Mouse (Mus musculus): Measurements from ENCODE around the gene Pdzd8. TPM values are rescaled to one million over a fixed set of nuclear protein-coding genes. Genes with fewer than 3 reads are reported as not detected.

Gene Pdzd8
- 14.9 and 19.3 TPM in 2 replicates for polyA plus RNA-seq (2012; rRNA removed)

DNA sequence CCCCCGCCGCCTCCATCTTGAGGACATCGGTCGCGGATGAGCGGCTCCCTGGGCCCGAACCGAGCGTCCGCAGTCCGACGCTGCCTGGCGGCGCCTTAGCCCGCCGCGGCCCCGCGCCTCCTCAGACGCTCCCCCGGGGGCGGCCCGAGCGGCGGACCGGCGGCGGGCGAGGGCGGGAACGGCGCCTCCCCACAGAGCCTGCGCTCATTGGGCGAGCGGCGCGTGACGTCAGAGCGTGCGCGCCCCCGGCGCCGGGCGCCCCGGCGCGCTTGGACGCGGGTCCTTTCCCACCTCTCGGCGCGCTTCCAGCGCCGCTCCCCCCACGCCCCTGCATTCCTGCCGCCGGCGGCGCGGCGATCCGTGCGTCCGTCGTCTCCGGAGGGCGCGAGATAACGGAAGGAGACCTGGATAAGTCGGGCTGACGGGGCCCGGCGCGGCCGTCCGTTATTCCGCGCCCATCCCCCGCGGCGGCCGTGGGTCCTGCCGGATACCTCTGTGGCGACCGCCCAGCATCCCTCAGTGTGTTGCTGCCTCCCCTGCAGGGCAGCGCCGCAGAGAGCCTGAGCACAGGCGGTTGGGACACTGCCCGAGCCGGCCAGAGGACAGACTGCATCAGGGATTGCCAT is at the start of gene Pdzd8:
Gene Pdzd8 (minus strand): TSS at position 123 of the 626 bp plus-strand sequence.
- Histone ChIP-seq H3K4me3 (ENCODE audit: control insufficient read depth, insufficient read depth, low read length) (peak within 1 kb of the TSS; percentile 85), H3K27me3 (ENCODE audit: control insufficient read depth, insufficient read depth, low read length) (no peaks in the 10 kb centered on the region), H3K27ac (ENCODE audit: control insufficient read depth, insufficient read depth, low read length) (peak within 1 kb of the TSS; percentile 27; the same call in 1 of the 2 replicates), H3K36me3 (ENCODE audit: control insufficient read depth, insufficient read depth, low read length) (no peaks in the 10 kb centered on the region), H3K4me1 (replicated peaks; ENCODE audit: control insufficient read depth, insufficient read depth, low read length) (peaks cover 11% of the 10 kb centered on the region)
- TF ChIP-seq POLR2A (IDR thresholded peaks at IDR 0.05; ENCODE audit: control insufficient read depth, extremely low read depth, insufficient read depth, low read length, poor library complexity) (peak; percentile 68), CTCF (IDR thresholded peaks at IDR 0.05; ENCODE audit: borderline replicate concordance, control insufficient read depth, extremely low read depth, insufficient read depth, low read length, poor library complexity) (peak; percentile 48; the same call in 1 of the 2 replicates)
- under 1% methylated on average over 89 of the region's 91 CpGs for WGBS
- DNase-seq: peak; percentile 89

- no peak for DNase-seq
- no peak for TF ChIP-seq CTCF (IDR thresholded peaks at IDR 0.05; ENCODE audit: borderline replicate concordance, control insufficient read depth, extremely low read depth, insufficient read depth, low read length, poor library complexity)
- no peak for TF ChIP-seq POLR2A (IDR thresholded peaks at IDR 0.05; ENCODE audit: control insufficient read depth, extremely low read depth, insufficient read depth, low read length, poor library complexity)
- Histone ChIP-seq H3K36me3 (ENCODE audit: control insufficient read depth, insufficient read depth, low read length) (no peaks in the 10 kb centered on the region), H3K27ac (ENCODE audit: control insufficient read depth, insufficient read depth, low read length) (no peak overlapping the region), H3K27me3 (ENCODE audit: control insufficient read depth, insufficient read depth, low read length) (no peaks in the 10 kb centered on the region), H3K4me1 (replicated peaks; ENCODE audit: control insufficient read depth, insufficient read depth, low read length) (no peaks in the 10 kb centered on the region), H3K4me3 (ENCODE audit: control insufficient read depth, insufficient read depth, low read length) (no peak overlapping the region)
- WGBS: 83% methylated on average over 8 of the region's 8 CpGs
Measured at GRCm38 (mm10) chr19:59393777-59394441, 48.3 kb upstream of the Pdzd8 start.

DNA sequence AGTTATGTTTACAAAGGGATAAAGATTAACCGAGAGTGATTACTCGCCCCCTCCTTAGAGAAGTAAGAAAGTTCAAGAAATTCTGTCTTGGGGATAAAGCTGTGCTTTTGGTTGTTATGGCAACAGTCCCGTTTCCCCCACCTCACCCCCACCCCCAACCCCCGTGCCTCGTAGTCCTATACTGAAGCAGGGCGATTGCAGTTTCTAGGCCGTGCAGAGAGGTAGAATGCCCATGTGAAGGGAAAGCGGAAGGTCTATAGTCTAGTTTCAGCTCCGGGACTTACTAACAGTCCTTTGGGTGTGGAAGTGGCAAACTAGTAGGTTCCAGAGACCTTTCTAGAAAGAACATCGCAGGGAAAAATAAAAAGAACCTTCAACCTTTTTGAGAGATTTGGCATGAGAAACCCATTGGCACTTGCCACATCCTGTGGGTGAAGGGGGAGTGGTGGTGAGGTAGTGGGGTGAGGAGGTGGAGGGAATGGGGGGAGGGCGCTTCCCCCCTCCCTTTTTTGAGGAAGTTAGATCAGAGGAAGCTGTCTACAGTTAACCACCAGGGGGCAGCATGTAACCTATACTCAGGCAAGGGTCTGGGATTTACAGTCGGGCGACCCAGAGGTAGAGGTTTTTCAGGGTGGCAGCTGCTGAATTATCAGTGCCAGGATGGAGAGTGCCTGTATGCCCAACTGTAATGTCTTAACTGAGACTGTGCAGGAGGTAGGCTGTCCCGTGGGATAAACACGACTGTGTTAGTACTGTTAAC is 43.4 kb upstream of the Pdzd8 start:
- peak; percentile 90 for DNase-seq
- 8% methylated on average over 15 of the region's 15 CpGs for WGBS
- Histone ChIP-seq H3K4me3 (ENCODE audit: control insufficient read depth, insufficient read depth, low read length) (no peak overlapping the region), H3K4me1 (replicated peaks; ENCODE audit: control insufficient read depth, insufficient read depth, low read length) (peaks cover 6% of the 10 kb centered on the region), H3K36me3 (ENCODE audit: control insufficient read depth, insufficient read depth, low read length) (no peaks in the 10 kb centered on the region), H3K27me3 (ENCODE audit: control insufficient read depth, insufficient read depth, low read length) (no peaks in the 10 kb centered on the region), H3K27ac (ENCODE audit: control insufficient read depth, insufficient read depth, low read length) (peak overlapping the region; percentile 70)
- peak; percentile 77; the same call in 1 of the 2 replicates for TF ChIP-seq CTCF (IDR thresholded peaks at IDR 0.05; ENCODE audit: borderline replicate concordance, control insufficient read depth, extremely low read depth, insufficient read depth, low read length, poor library complexity)
- TF ChIP-seq POLR2A (IDR thresholded peaks at IDR 0.05; ENCODE audit: control insufficient read depth, extremely low read depth, insufficient read depth, low read length, poor library complexity): no peak

GRCm38 (mm10) chr19:59388399-59388798 is 42.8 kb upstream of the Pdzd8 start:
- H3K36me3 ChIP-seq (ENCODE audit: control insufficient read depth, insufficient read depth, low read length): no peaks in the 10 kb centered on the region
- 76% methylated on average over 5 of the region's 5 CpGs for WGBS
- H3K27ac ChIP-seq (ENCODE audit: control insufficient read depth, insufficient read depth, low read length): peak overlapping the region; percentile 70; the same call in 1 of the 2 replicates
- H3K27me3 ChIP-seq (ENCODE audit: control insufficient read depth, insufficient read depth, low read length): no peaks in the 10 kb centered on the region
- H3K4me3 ChIP-seq (ENCODE audit: control insufficient read depth, insufficient read depth, low read length): no peak overlapping the region
- DNase-seq: peak; percentile 29
- H3K4me1 ChIP-seq (replicated peaks; ENCODE audit: control insufficient read depth, insufficient read depth, low read length): peaks cover 6% of the 10 kb centered on the region
- TF ChIP-seq CTCF (IDR thresholded peaks at IDR 0.05; ENCODE audit: borderline replicate concordance, control insufficient read depth, extremely low read depth, insufficient read depth, low read length, poor library complexity) (no peak), POLR2A (IDR thresholded peaks at IDR 0.05; ENCODE audit: control insufficient read depth, extremely low read depth, insufficient read depth, low read length, poor library complexity) (no peak)

DNA sequence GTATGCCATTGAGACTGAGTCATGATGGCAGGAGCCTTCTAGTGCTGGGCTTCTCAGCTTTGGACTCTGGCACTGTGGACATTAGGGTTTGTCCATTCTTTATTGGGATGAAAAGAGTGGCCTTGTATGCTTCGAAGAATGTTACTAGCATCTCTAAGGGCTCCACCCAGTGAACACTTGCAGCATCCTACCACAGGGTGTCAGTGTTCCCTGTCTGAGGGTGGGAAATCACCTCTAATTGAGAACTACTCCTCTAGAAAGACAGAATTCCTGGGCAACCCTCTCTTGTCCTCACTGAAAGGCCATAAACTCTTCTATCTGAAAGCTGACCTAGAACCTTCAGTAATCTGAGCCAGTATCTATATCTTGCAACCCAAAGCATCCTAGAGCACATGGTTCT is 41.6 kb upstream of the Pdzd8 start:
- H3K27me3 ChIP-seq (ENCODE audit: control insufficient read depth, insufficient read depth, low read length): no peaks in the 10 kb centered on the region
- peak; percentile 58 for DNase-seq
- no peaks in the 10 kb centered on the region for H3K36me3 ChIP-seq (ENCODE audit: control insufficient read depth, insufficient read depth, low read length)
- TF ChIP-seq CTCF (IDR thresholded peaks at IDR 0.05; ENCODE audit: borderline replicate concordance, control insufficient read depth, extremely low read depth, insufficient read depth, low read length, poor library complexity): no peak
- no peak for TF ChIP-seq POLR2A (IDR thresholded peaks at IDR 0.05; ENCODE audit: control insufficient read depth, extremely low read depth, insufficient read depth, low read length, poor library complexity)
- H3K4me1 ChIP-seq (replicated peaks; ENCODE audit: control insufficient read depth, insufficient read depth, low read length): peaks cover 6% of the 10 kb centered on the region
- H3K4me3 ChIP-seq (ENCODE audit: control insufficient read depth, insufficient read depth, low read length): no peak overlapping the region
- WGBS: 33% methylated on average over 1 of the region's 1 CpGs
- H3K27ac ChIP-seq (ENCODE audit: control insufficient read depth, insufficient read depth, low read length): no peak overlapping the region

Data from thymus, adult 2 months (tissue).